Mouse (Mus musculus) myocyte (in vitro differentiated cells): ENCODE results near the gene Pgm5.

Source experiments
- CEBPB ChIP-seq: IDR thresholded peaks from 2 replicates; pipeline ENCODE4 v1.6.1; 2011; ENCODE audit warnings: mild to moderate bottlenecking, moderate library complexity; ENCODE audit not compliant: poor library complexity, insufficient read depth, severe bottlenecking
- E2F4 ChIP-seq: IDR thresholded peaks from one replicate; pipeline ENCODE4 v1.6.1; 2011; ENCODE audit warnings: mild to moderate bottlenecking, control low read depth, moderate library complexity; ENCODE audit not compliant: insufficient read depth
- MAX ChIP-seq: IDR thresholded peaks from one replicate; pipeline ENCODE4 v1.6.1; 2011; ENCODE audit warnings: low read depth, mild to moderate bottlenecking, control low read depth
- MYOD1 ChIP-seq, 3 experiments: IDR thresholded peaks; one replicate each; pipeline ENCODE4 v1.6.1; 2011; ENCODE audit warnings: control low read depth in 2 of 3, low read depth in 2 of 3, mild to moderate bottlenecking in 2 of 3, moderate library complexity in 1 of 3; ENCODE audit not compliant: insufficient read length in 2 of 3, control insufficient read depth in 1 of 3
- MYOG ChIP-seq, 3 experiments: IDR thresholded peaks; one replicate each; pipeline ENCODE4 v1.6.1; 2011; ENCODE audit warnings: control low read depth in 2 of 3, low read depth in 2 of 3, mild to moderate bottlenecking in 2 of 3; ENCODE audit not compliant: insufficient read length in 2 of 3, control insufficient read depth in 1 of 3, insufficient read depth in 1 of 3
- POLR2A ChIP-seq: IDR thresholded peaks from one replicate; pipeline ENCODE4 v1.6.1; 2011; ENCODE audit warnings: low read depth, mild to moderate bottlenecking, control low read depth, moderate library complexity; ENCODE audit not compliant: insufficient read length
- POLR2AphosphoS2 ChIP-seq: IDR thresholded peaks from one replicate; pipeline ENCODE4 v1.6.1; 2011; ENCODE audit warnings: low read depth, control low read depth; ENCODE audit not compliant: insufficient read length
- REST ChIP-seq: IDR thresholded peaks from one replicate; pipeline ENCODE4 v1.6.1; 2011; ENCODE audit warnings: mild to moderate bottlenecking, control low read depth, moderate library complexity; ENCODE audit not compliant: insufficient read depth, insufficient read length
- SRF ChIP-seq: IDR thresholded peaks from one replicate; pipeline ENCODE4 v1.6.1; 2011; ENCODE audit warnings: low read depth; ENCODE audit not compliant: control insufficient read depth, insufficient read length
- TCF12 ChIP-seq: IDR thresholded peaks from one replicate; pipeline ENCODE4 v1.6.1; 2011; ENCODE audit warnings: mild to moderate bottlenecking, control low read depth; ENCODE audit not compliant: poor library complexity, insufficient read depth, severe bottlenecking
- TCF3 ChIP-seq: IDR thresholded peaks from one replicate; pipeline ENCODE4 v1.6.1; 2011; ENCODE audit warnings: low read depth, control low read depth; ENCODE audit not compliant: insufficient read length
- USF1 ChIP-seq: IDR thresholded peaks from one replicate; pipeline ENCODE4 v1.6.1; 2011; ENCODE audit warnings: low read depth, mild to moderate bottlenecking, control low read depth, moderate library complexity

- no peak for TF ChIP-seq POLR2A
- TF ChIP-seq TCF3, result no peak
- TF ChIP-seq TCF12, result no peak
- no peak for TF ChIP-seq POLR2AphosphoS2
- TF ChIP-seq E2F4, result no peak
- no peak for TF ChIP-seq USF1
- no peak for TF ChIP-seq MYOG (IDR thresholded peaks at IDR 0.05; ENCODE audit: control insufficient read depth in 1 of 3, insufficient read depth in 1 of 3, insufficient read length in 2 of 3, low read depth in 2 of 3)
- TF ChIP-seq MYOD1 (IDR thresholded peaks at IDR 0.05; ENCODE audit: control insufficient read depth in 1 of 3, insufficient read length in 2 of 3, low read depth in 2 of 3), result no peak
- no peak for TF ChIP-seq SRF
- no peak for TF ChIP-seq MAX
- TF ChIP-seq CEBPB, result no peak
- TF ChIP-seq REST, result no peak
Measured at GRCm38 (mm10) chr19:24644971-24645370, 216.7 kb downstream of the Pgm5 start.
